Mouse (Mus musculus): ENCODE data around the gene Sept6. TPM values are rescaled to one million over a fixed set of nuclear protein-coding genes. Genes with fewer than 3 reads are reported as not detected.

Gene Sept6
- polyA plus RNA-seq (2014; fragmentation: Nextera tagmentation; extraction: Ambion mirVana) = 42.9 and 43.6 TPM in 2 replicates

- Histone ChIP-seq H3K9me3 (ENCODE audit: control insufficient read depth, low read length) (no peaks in the 10 kb centered on the region), H3K27me3 (ENCODE audit: control insufficient read depth, insufficient read depth, low read length) (no peaks in the 10 kb centered on the region), H3K27ac (ENCODE audit: low read depth, low read length) (no peak within 1 kb of the TSS), H3K4me3 (ENCODE audit: low read depth, low read length) (no peak within 1 kb of the TSS), H3K4me2 (ENCODE audit: low read depth, low read length, severe bottlenecking) (no peak within 1 kb of the TSS), H3K4me1 (replicated peaks; ENCODE audit: control insufficient read depth, insufficient read depth, low read length) (no peaks in the 10 kb centered on the region), H3K36me3 (ENCODE audit: control insufficient read depth, insufficient read depth, low read length) (no peaks in the 10 kb centered on the region), H3K9ac (ENCODE audit: low read length) (no peak within 1 kb of the TSS)
- ATAC-seq (replicated peaks; ENCODE audit: low FRiP score) = no peak
- no peak for DNase-seq (ENCODE audit: low spot score)
- 95% methylated on average over 2 of the region's 2 CpGs for WGBS
Measured at GRCm38 (mm10) chrX:36991694-36992093, at the start of gene Sept6. Sept6 (minus strand) TSS chrX:36991794.

- Histone ChIP-seq H3K36me3 (ENCODE audit: control insufficient read depth, insufficient read depth, low read length) (no peaks in the 10 kb centered on the region), H3K4me1 (replicated peaks; ENCODE audit: control insufficient read depth, insufficient read depth, low read length) (no peaks in the 10 kb centered on the region), H3K9ac (ENCODE audit: low read length) (no peak overlapping the region), H3K27me3 (ENCODE audit: control insufficient read depth, insufficient read depth, low read length) (no peaks in the 10 kb centered on the region), H3K4me2 (ENCODE audit: low read depth, low read length, severe bottlenecking) (no peak overlapping the region), H3K9me3 (ENCODE audit: control insufficient read depth, low read length) (no peaks in the 10 kb centered on the region), H3K4me3 (ENCODE audit: low read depth, low read length) (no peak overlapping the region), H3K27ac (ENCODE audit: low read depth, low read length) (no peak overlapping the region)
- ATAC-seq (replicated peaks; ENCODE audit: low FRiP score) = no peak
- 67% methylated on average over 3 of the region's 3 CpGs for WGBS
- DNase-seq (ENCODE audit: low spot score) = no peak
Measured at GRCm38 (mm10) chrX:37028378-37028777, 36.8 kb upstream of the Sept6 start.

GRCm38 (mm10) chrX:37023652-37024309 is 32.2 kb upstream of the Sept6 start:
- Histone ChIP-seq H3K4me3 (ENCODE audit: low read depth, low read length) (no peak overlapping the region), H3K27me3 (ENCODE audit: control insufficient read depth, insufficient read depth, low read length) (no peaks in the 10 kb centered on the region), H3K4me2 (ENCODE audit: low read depth, low read length, severe bottlenecking) (no peak overlapping the region), H3K9me3 (ENCODE audit: control insufficient read depth, low read length) (no peaks in the 10 kb centered on the region), H3K27ac (ENCODE audit: low read depth, low read length) (no peak overlapping the region), H3K9ac (ENCODE audit: low read length) (no peak overlapping the region), H3K4me1 (replicated peaks; ENCODE audit: control insufficient read depth, insufficient read depth, low read length) (no peaks in the 10 kb centered on the region), H3K36me3 (ENCODE audit: control insufficient read depth, insufficient read depth, low read length) (no peaks in the 10 kb centered on the region)
- DNase-seq (ENCODE audit: low spot score) (no peak), ATAC-seq (replicated peaks; ENCODE audit: low FRiP score) (no peak)
- 76% methylated on average over 10 of the region's 10 CpGs for WGBS

- Histone ChIP-seq H3K4me3 (ENCODE audit: low read depth, low read length) (no peak overlapping the region), H3K27ac (ENCODE audit: low read depth, low read length) (no peak overlapping the region), H3K27me3 (ENCODE audit: control insufficient read depth, insufficient read depth, low read length) (no peaks in the 10 kb centered on the region), H3K36me3 (ENCODE audit: control insufficient read depth, insufficient read depth, low read length) (no peaks in the 10 kb centered on the region), H3K9me3 (ENCODE audit: control insufficient read depth, low read length) (no peaks in the 10 kb centered on the region), H3K4me1 (replicated peaks; ENCODE audit: control insufficient read depth, insufficient read depth, low read length) (no peaks in the 10 kb centered on the region), H3K4me2 (ENCODE audit: low read depth, low read length, severe bottlenecking) (no peak overlapping the region), H3K9ac (ENCODE audit: low read length) (no peak overlapping the region)
- 22% methylated on average over 3 of the region's 3 CpGs for WGBS
- ATAC-seq (replicated peaks; ENCODE audit: low FRiP score) (no peak), DNase-seq (ENCODE audit: low spot score) (peak; percentile 72)
Measured at GRCm38 (mm10) chrX:37022690-37023089, 31.1 kb upstream of the Sept6 start.

GRCm38 (mm10) chrX:37019045-37019444 is 27.5 kb upstream of the Sept6 start:
- no peaks in the 10 kb centered on the region for H3K36me3 ChIP-seq (ENCODE audit: control insufficient read depth, insufficient read depth, low read length)
- DNase-seq (ENCODE audit: low spot score) (no peak), ATAC-seq (replicated peaks; ENCODE audit: low FRiP score) (no peak)
- H3K9me3 ChIP-seq (ENCODE audit: control insufficient read depth, low read length) = no peaks in the 10 kb centered on the region
- no peak overlapping the region for H3K27ac ChIP-seq (ENCODE audit: low read depth, low read length)
- no peak overlapping the region for H3K4me3 ChIP-seq (ENCODE audit: low read depth, low read length)
- H3K9ac ChIP-seq (ENCODE audit: low read length) = no peak overlapping the region
- 60% methylated on average over 3 of the region's 3 CpGs for WGBS
- no peak overlapping the region for H3K4me2 ChIP-seq (ENCODE audit: low read depth, low read length, severe bottlenecking)
- H3K4me1 ChIP-seq (replicated peaks; ENCODE audit: control insufficient read depth, insufficient read depth, low read length) = no peaks in the 10 kb centered on the region
- H3K27me3 ChIP-seq (ENCODE audit: control insufficient read depth, insufficient read depth, low read length) = no peaks in the 10 kb centered on the region

- H3K27me3 ChIP-seq (ENCODE audit: control insufficient read depth, insufficient read depth, low read length) = no peaks in the 10 kb centered on the region
- no peak overlapping the region for H3K4me3 ChIP-seq (ENCODE audit: low read depth, low read length)
- ATAC-seq (replicated peaks; ENCODE audit: low FRiP score) (no peak), DNase-seq (ENCODE audit: low spot score) (no peak)
- no peaks in the 10 kb centered on the region for H3K9me3 ChIP-seq (ENCODE audit: control insufficient read depth, low read length)
- WGBS = 86% methylated on average over 9 of the region's 9 CpGs
- no peak overlapping the region for H3K27ac ChIP-seq (ENCODE audit: low read depth, low read length)
- H3K4me1 ChIP-seq (replicated peaks; ENCODE audit: control insufficient read depth, insufficient read depth, low read length) = no peaks in the 10 kb centered on the region
- no peak overlapping the region for H3K9ac ChIP-seq (ENCODE audit: low read length)
- H3K36me3 ChIP-seq (ENCODE audit: control insufficient read depth, insufficient read depth, low read length) = no peaks in the 10 kb centered on the region
- no peak overlapping the region for H3K4me2 ChIP-seq (ENCODE audit: low read depth, low read length, severe bottlenecking)
Measured at GRCm38 (mm10) chrX:37018150-37018654, 26.6 kb upstream of the Sept6 start.

GRCm38 (mm10) chrX:37013870-37014269 is 22.3 kb upstream of the Sept6 start:
- Histone ChIP-seq H3K27ac (ENCODE audit: low read depth, low read length) (no peak overlapping the region), H3K4me2 (ENCODE audit: low read depth, low read length, severe bottlenecking) (no peak overlapping the region)

GRCm38 (mm10) chrX:36991039-36991438 is 555 bp downstream of the Sept6 start:
- no peaks in the 10 kb centered on the region for H3K9me3 ChIP-seq (ENCODE audit: control insufficient read depth, low read length)
- no peaks in the 10 kb centered on the region for H3K4me1 ChIP-seq (replicated peaks; ENCODE audit: control insufficient read depth, insufficient read depth, low read length)
- no peaks in the 10 kb centered on the region for H3K27me3 ChIP-seq (ENCODE audit: control insufficient read depth, insufficient read depth, low read length)
- ATAC-seq (replicated peaks; ENCODE audit: low FRiP score) (no peak), DNase-seq (ENCODE audit: low spot score) (no peak)
- H3K36me3 ChIP-seq (ENCODE audit: control insufficient read depth, insufficient read depth, low read length) = no peaks in the 10 kb centered on the region
- no peak overlapping the region for H3K4me2 ChIP-seq (ENCODE audit: low read depth, low read length, severe bottlenecking)
- H3K4me3 ChIP-seq (ENCODE audit: low read depth, low read length) = no peak overlapping the region
- WGBS = 81% methylated on average over 4 of the region's 4 CpGs
- no peak overlapping the region for H3K9ac ChIP-seq (ENCODE audit: low read length)
- H3K27ac ChIP-seq (ENCODE audit: low read depth, low read length) = no peak overlapping the region

More at GRCm38 (mm10) chrX:37013870-37014269, 22.3 kb upstream of the Sept6 start:
- DNase-seq (ENCODE audit: low spot score) (no peak), ATAC-seq (replicated peaks; ENCODE audit: low FRiP score) (no peak)
- H3K9me3 ChIP-seq (ENCODE audit: control insufficient read depth, low read length) = no peaks in the 10 kb centered on the region
- 81% methylated on average over 5 of the region's 5 CpGs for WGBS
- no peak overlapping the region for H3K4me3 ChIP-seq (ENCODE audit: low read depth, low read length)
- no peaks in the 10 kb centered on the region for H3K4me1 ChIP-seq (replicated peaks; ENCODE audit: control insufficient read depth, insufficient read depth, low read length)
- no peak overlapping the region for H3K9ac ChIP-seq (ENCODE audit: low read length)
- H3K27me3 ChIP-seq (ENCODE audit: control insufficient read depth, insufficient read depth, low read length) = no peaks in the 10 kb centered on the region
- H3K36me3 ChIP-seq (ENCODE audit: control insufficient read depth, insufficient read depth, low read length) = no peaks in the 10 kb centered on the region
